Mouse (Mus musculus) kidney, embryonic 16.5 days (tissue): ENCODE measurements around the gene Bag5. TPM values are rescaled to one million over a fixed set of nuclear protein-coding genes. Genes with fewer than 3 reads are reported as not detected.
A peak's percentile ranks its signal among the peaks of the same experiment; 100 is the strongest.

Experiments used
- ATAC-seq: fragments of 200-750 bp; cut with Nextera tagmentation; 2 replicates; pipeline ENCODE4 v1.8.0; 2017; ENCODE audit warnings: moderate TSS enrichment; ENCODE audit not compliant: low FRiP score, low TSS enrichment
- H3K27ac ChIP-seq: fragments of 300-500 bp; sonication (generic); 2 replicates; pipeline ENCODE4 v1.5.1; 2014; ENCODE audit warnings: low read length
- H3K27me3 ChIP-seq: fragments of 300-500 bp; sonication (generic); 2 replicates; pipeline ENCODE4 v1.6.1; 2014; ENCODE audit warnings: low read length, control low read depth, mixed read lengths; ENCODE audit not compliant: insufficient read depth
- H3K36me3 ChIP-seq: fragments of 300-500 bp; sonication (generic); 2 replicates; pipeline ENCODE4 v1.6.1; 2014; ENCODE audit warnings: low read length, control low read depth, mixed read lengths; ENCODE audit not compliant: insufficient read depth
- H3K4me1 ChIP-seq: fragments of 300-500 bp; sonication (generic); 2 replicates; pipeline ENCODE4 v1.6.1; 2014; ENCODE audit warnings: low read length, control low read depth, mixed read lengths; ENCODE audit not compliant: insufficient read depth
- H3K4me2 ChIP-seq: fragments of 300-500 bp; sonication (generic); replicated peaks from 2 replicates; pipeline ENCODE4 v1.6.1; 2014; ENCODE audit warnings: low read depth, low read length
- H3K4me3 ChIP-seq: fragments of 300-500 bp; sonication (generic); 2 replicates; pipeline ENCODE4 v1.5.1; 2014; ENCODE audit warnings: mild to moderate bottlenecking, low read length
- H3K9ac ChIP-seq: fragments of 300-500 bp; sonication (generic); replicated peaks from 2 replicates; pipeline ENCODE4 v1.6.1; 2014; ENCODE audit warnings: low read length
- H3K9me3 ChIP-seq: fragments of 300-500 bp; sonication (generic); 2 replicates; pipeline ENCODE4 v1.6.1; 2016; ENCODE audit warnings: low read length, control low read depth
- WGBS: fragments of 180-500 bp; shearing (Covaris S2); extraction: QIAGEN DNeasy Blood & Tissue Kit; methylation state at CpG from one replicate; pipeline ENCODE4 v1.1.7; 2014; 5-methylcytosine and 5-hydroxymethylcytosine counted together
- polyA plus RNA-seq: library from polyadenylated mRNA; unstranded; fragments of >200 nt; fragmentation: Nextera tagmentation; extraction: Ambion mirVana; gene quantifications from 2 replicates; pipeline ENCODE4 v1.2.1, GENCODE M21; 2015

Bag5 gene
- 52.0 and 59.5 TPM in 2 replicates for polyA plus RNA-seq

- peak within 1 kb of the TSS; percentile 57 for H3K4me2 ChIP-seq
- H3K4me3 ChIP-seq = peak within 1 kb of the TSS; percentile 93
- H3K27ac ChIP-seq = peak within 1 kb of the TSS; percentile 80
- H3K27me3 ChIP-seq = no peaks in the 10 kb centered on the region
- ATAC-seq = peak; percentile 94
- peak within 1 kb of the TSS; percentile 96 for H3K9ac ChIP-seq
- peaks cover 23% of the 10 kb centered on the region for H3K4me1 ChIP-seq
- WGBS = under 1% methylated on average over 81 of the region's 86 CpGs
- peaks cover 25% of the 10 kb centered on the region for H3K36me3 ChIP-seq
- no peaks in the 10 kb centered on the region for H3K9me3 ChIP-seq
Observed at GRCm38 (mm10) chr12:111713004-111713651, at the start of gene Bag5, which contains the start of gene Apopt1. Bag5 (minus strand) TSS chr12:111713257. Apopt1 (plus strand) TSS chr12:111713261.

- ATAC-seq = no peak
Observed at GRCm38 (mm10) chr12:111760306-111760908, 47.4 kb upstream of the Bag5 start.

DNA sequence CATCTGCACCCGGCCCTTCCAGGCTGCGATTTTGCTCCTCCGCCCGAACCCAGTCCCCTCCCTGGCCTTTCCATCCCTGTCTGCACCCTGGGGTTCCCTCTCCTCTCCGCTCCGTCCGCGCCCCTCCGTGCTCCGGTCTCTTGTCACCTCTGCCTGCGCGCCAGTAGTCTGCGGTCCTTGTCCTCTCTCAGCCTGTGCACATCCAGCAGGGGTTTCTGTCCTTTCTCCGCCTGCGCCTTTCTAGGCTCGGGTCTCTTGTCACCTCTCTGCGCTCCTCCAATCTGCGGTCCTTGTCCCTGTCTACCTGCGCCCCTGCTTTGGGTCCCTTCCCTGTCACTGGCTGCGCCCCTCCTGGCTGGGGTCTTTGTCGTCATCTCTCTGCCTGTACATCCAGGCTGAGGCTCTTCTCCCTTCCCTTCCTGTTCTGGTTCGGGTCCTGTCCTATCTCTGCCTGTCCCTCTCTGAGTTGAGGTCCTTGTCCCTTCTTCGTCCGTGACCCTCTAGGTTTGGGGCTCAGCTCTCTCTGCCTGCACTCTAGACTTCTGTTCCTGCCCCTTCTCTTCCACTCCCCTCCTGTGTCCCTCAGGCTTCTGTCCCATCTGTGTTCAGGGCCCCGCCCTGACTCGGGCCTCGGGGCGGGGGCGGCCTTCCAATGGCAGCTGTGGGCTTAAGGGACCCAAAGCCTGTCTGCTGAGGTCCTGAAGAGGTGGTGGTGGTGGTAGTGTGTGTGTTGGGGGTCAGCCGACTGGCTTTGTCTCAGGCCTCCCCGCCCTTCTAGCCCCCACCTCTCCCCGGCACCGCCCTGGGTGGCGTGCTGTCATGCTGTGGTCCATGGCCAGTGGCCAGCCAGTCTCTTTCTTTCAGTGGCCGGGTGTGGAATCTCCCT, 46.4 kb upstream of the Bag5 start:
- H3K27me3 ChIP-seq = no peaks in the 10 kb centered on the region
- H3K4me2 ChIP-seq = peak overlapping the region; percentile 68
- H3K27ac ChIP-seq = peak overlapping the region; percentile 86
- H3K9ac ChIP-seq = peak overlapping the region; percentile 95
- H3K36me3 ChIP-seq = peaks cover 9% of the 10 kb centered on the region; the same call in 1 of the 2 replicates
- peak overlapping the region; percentile 96 for H3K4me3 ChIP-seq
- peak; percentile 14; the same call in 1 of the 2 replicates for ATAC-seq
- peaks cover 30% of the 10 kb centered on the region for H3K4me1 ChIP-seq
- no peaks in the 10 kb centered on the region for H3K9me3 ChIP-seq
- 1% methylated on average over 35 of the region's 35 CpGs for WGBS

More at GRCm38 (mm10) chr12:111760306-111760908, 47.4 kb upstream of the Bag5 start:
- H3K27me3 ChIP-seq = no peaks in the 10 kb centered on the region
- no peaks in the 10 kb centered on the region for H3K9me3 ChIP-seq
- WGBS = 52% methylated on average over 7 of the region's 7 CpGs
- peak overlapping the region; percentile 68 for H3K4me2 ChIP-seq
- peak overlapping the region; percentile 96 for H3K4me3 ChIP-seq
- H3K27ac ChIP-seq = peak overlapping the region; percentile 86; the same call in 1 of the 2 replicates
- H3K4me1 ChIP-seq = peaks cover 30% of the 10 kb centered on the region
- no peak overlapping the region for H3K9ac ChIP-seq
- H3K36me3 ChIP-seq = peaks cover 9% of the 10 kb centered on the region; the same call in 1 of the 2 replicates

DNA sequence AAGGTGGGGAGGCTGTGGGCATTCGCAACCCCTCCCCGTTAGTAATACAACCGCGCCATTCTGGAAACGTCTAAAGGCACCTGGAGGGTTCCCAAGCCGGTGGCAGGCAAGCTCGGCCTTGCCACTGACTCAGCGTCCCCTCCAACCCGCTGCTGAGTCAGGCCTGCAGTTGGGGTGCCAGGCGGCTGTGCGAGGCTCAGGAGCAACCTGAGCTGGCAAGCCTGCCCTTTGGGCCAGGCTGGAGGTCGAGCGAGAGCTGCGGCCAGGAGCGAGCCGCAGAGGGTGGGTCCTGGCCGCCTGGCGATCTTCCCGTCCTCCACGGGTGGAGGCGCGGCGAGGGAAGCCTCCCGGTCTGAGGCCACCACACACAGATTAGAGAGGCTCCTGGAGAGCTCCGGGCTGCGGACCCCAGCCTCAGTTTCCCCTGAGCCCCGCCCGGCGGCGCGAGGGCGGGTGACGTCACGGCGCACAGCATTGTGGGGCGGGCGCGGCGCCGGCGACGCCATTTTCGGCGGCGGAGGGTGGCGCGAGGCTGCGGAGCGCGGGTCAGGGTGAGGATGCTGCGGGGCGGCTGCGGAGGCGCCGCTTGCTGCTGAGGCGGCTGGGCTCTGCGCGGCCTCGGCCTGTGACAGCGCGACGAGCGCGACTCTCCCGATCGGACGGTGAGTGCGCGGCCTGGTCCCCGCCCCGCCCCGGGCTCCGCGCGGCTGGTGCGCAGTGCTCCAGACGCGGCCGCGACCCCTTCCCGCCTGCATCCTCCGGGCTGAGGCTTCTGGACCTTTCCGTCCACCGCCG, 45.5 kb upstream of the Bag5 start, which contains the start of gene Klc1:
Klc1 (plus strand) TSS at position 469 of the 795 bp plus-strand sequence.
- peak within 1 kb of the TSS; percentile 68 for H3K4me2 ChIP-seq
- under 1% methylated on average over 70 of the region's 85 CpGs for WGBS
- H3K9ac ChIP-seq = peak within 1 kb of the TSS; percentile 95

GRCm38 (mm10) chr12:111757561-111758325, 44.7 kb upstream of the Bag5 start:
- H3K27me3 ChIP-seq = no peaks in the 10 kb centered on the region
- H3K4me3 ChIP-seq = peak overlapping the region; percentile 96
- peak overlapping the region; percentile 95 for H3K9ac ChIP-seq
- H3K9me3 ChIP-seq = no peaks in the 10 kb centered on the region
- peaks cover 3% of the 10 kb centered on the region; the same call in 1 of the 2 replicates for H3K36me3 ChIP-seq
- 47% methylated on average over 10 of the region's 10 CpGs for WGBS
- ATAC-seq = no peak
- H3K27ac ChIP-seq = no peak overlapping the region
- H3K4me2 ChIP-seq = peak overlapping the region; percentile 68
- peaks cover 29% of the 10 kb centered on the region for H3K4me1 ChIP-seq

More for the DNA sequence above, 45.5 kb upstream of the Bag5 start, which contains the start of gene Klc1:
- H3K4me1 ChIP-seq = peaks cover 30% of the 10 kb centered on the region
- peak within 1 kb of the TSS; percentile 96 for H3K4me3 ChIP-seq
- peak within 1 kb of the TSS; percentile 86 for H3K27ac ChIP-seq
- peaks cover 6% of the 10 kb centered on the region; the same call in 1 of the 2 replicates for H3K36me3 ChIP-seq
- H3K9me3 ChIP-seq = no peaks in the 10 kb centered on the region
- no peaks in the 10 kb centered on the region for H3K27me3 ChIP-seq
- peak; percentile 68 for ATAC-seq

- Histone ChIP-seq H3K4me1 (peaks cover 24% of the 10 kb centered on the region), H3K4me3 (no peak overlapping the region), H3K36me3 (no peaks in the 10 kb centered on the region), H3K4me2 (no peak overlapping the region), H3K27ac (no peak overlapping the region), H3K27me3 (no peaks in the 10 kb centered on the region), H3K9ac (no peak overlapping the region), H3K9me3 (no peaks in the 10 kb centered on the region)
- ATAC-seq = no peak
- WGBS = 22% methylated on average over 5 of the region's 5 CpGs
Observed at GRCm38 (mm10) chr12:111756698-111757082, 43.6 kb upstream of the Bag5 start.

DNA sequence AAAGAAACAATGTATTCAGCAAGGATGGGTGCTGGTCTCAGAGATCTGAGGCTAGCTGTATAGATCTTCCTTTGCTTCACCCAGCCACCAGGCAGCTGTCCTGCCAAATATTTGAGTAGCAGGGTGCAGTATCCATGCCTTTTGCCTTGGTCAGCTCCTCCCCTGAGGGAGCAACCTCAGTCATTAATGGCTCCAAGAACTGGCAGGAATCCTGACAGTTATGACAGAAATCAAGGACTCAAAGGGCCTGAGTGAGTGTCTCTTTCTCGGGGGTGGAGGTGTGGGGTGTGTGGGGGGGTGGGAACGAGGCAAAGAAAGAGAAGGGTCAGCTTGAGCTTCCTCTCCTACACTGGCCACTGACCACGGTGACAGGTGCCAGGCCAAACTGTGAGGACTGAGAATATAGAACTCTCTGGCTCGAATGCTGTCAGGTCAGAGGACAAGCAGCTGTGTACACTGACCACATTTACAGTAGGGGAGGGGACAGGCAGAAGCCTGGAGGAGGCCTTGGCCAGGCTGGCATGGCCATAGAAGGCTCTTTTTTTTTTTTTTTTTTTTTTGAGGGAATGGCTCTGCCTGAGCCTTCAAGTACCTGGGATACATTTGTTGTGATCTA, 43.1 kb upstream of the Bag5 start:
- ATAC-seq = no peak
- WGBS = 24% methylated on average over 4 of the region's 4 CpGs

DNA sequence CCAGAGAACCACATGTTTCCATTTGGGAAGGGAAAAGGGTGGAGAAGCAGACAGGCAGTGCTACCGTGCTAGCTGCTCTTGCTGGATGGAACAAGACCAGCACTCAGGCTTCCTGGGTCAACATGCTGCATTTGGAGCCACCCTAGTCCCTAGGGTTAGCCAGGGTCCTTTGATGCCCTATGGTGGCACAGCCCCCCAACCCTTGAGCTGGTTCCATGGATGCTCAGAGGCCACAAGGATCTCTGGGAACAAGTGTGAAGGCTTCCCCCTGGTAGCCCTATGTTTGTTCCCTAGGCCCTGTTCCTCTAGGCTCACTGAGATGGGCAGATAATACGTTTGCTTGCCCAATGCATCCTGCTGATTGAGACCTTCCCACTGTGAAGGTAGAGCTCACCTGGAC, 42.2 kb upstream of the Bag5 start:
- H3K36me3 ChIP-seq = no peaks in the 10 kb centered on the region
- H3K9me3 ChIP-seq = no peaks in the 10 kb centered on the region
- 52% methylated on average over 2 of the region's 2 CpGs for WGBS
- no peak overlapping the region for H3K27ac ChIP-seq
- no peak overlapping the region for H3K4me3 ChIP-seq
- H3K9ac ChIP-seq = no peak overlapping the region
- no peak overlapping the region for H3K4me2 ChIP-seq
- no peak for ATAC-seq
- H3K27me3 ChIP-seq = no peaks in the 10 kb centered on the region
- H3K4me1 ChIP-seq = peaks cover 16% of the 10 kb centered on the region

More for the DNA sequence above, 43.1 kb upstream of the Bag5 start:
- Histone ChIP-seq H3K27me3 (no peaks in the 10 kb centered on the region), H3K36me3 (no peaks in the 10 kb centered on the region), H3K9me3 (no peaks in the 10 kb centered on the region), H3K4me2 (no peak overlapping the region), H3K9ac (no peak overlapping the region), H3K4me3 (no peak overlapping the region), H3K27ac (no peak overlapping the region), H3K4me1 (peaks cover 24% of the 10 kb centered on the region)
